Mouse (Mus musculus): ENCODE data around the gene Rhbdf2.
"Not testable (repeated sequence)": the region's sequence is repeated elsewhere in the genome, so short reads cannot be mapped to it uniquely, and the experiment has no call there.

Gene Rhbdf2

DNA sequence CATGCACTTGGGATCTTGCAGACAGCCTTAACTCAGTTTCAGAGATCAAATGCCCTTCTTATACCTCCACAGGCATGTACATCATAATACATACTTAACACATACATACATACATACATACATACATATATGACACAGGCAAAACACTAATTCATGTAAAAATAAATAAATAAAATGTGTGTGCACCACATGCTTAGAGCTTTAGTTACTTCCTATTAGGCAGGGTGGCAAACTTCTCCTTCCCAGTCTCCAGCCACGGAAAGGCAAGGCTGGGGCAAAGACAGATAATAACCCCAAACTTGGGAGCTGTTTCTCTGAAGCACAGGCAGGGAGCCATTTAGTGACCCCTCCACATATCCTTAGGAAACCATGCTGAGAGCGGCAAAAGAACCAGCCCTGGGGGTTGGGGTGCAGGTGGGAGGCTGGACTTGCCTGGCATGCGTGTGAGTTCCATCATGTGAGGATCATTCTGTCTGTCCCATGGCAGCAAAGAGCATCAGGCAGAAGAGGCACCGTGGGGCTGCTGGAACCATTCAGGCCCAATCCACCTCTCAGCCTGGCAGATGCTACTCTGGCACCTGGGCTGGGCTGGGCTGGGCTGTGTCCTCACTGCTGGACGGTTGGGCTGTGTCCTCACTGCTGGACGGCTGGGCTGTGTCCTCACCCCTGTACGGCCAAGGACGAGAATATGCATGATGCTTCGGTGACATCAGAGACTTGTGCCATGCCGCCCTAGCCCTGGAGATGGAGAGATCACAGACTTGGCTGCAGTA is at the start of gene Rhbdf2:
Gene Rhbdf2 (minus strand): TSS at position 721 of the 773 bp plus-strand sequence.
- no peak for DNase-seq (ENCODE audit: low read depth, low spot score)

DNA sequence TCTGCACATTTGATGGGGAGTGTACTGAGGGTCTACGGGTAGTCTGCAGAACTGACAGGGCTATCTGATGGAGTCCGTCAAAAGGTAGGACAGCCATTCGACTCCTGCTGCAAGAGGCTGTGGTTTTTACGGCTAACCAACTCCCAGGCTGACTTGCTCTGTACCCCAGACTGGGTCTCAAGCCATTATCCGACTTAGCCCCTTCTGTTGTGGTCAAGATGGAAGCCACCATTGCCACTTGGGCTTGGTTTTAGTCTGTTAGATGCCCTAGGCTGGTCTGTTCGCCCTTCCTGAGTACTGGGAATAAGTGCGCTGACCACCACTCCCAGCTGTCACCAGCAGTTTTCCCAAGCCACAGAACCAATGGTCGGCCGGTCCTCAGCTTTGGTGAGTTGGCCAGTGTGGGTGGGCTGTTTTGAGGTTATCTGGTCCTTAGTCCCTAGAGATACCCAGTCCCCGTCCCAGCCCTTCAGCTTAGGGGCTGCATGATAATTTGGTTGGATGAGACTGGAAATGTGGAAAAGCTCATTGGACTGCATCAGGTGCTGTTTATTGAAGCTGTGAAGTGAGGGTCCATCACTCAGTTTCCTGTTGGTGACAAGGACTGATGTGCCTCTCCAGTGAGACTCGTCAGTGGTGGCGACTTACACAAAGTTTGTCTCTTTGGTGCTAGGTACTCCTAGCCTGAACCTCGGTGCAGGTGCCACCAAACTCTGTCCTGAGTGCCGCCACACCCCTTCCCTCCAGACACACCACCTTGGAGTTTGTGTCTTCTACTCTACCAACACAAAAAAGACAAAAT is 49.6 kb upstream of the Rhbdf2 start:
- no peak for DNase-seq (ENCODE audit: low read depth, low spot score)

DNA sequence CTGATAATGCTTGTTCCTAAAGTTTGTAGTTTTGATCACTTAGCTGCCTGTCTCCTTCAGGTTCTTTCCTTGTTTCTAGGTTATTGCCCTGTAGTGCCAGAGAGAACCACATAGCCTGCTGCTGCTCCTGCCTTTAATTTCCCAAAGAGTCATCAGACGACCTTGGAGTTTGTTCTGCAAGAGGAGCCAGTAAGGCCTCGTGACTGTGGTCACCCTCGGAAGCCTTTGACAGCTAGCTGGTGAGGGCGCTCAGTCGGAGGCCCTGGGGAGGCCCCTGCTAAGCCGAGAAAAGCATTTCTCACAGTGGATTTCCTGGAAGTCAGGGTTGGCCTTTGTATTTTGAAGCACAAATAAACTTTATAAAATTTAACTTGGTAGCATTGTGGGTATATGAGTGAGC is 48.6 kb upstream of the Rhbdf2 start:
- DNase-seq (ENCODE audit: low read depth, low spot score): not testable (repeated sequence)

GRCm38 (mm10) chr11:116674616-116675379 is 48.0 kb upstream of the Rhbdf2 start:
- peak; percentile 38 for DNase-seq (ENCODE audit: low read depth, low spot score)

DNA sequence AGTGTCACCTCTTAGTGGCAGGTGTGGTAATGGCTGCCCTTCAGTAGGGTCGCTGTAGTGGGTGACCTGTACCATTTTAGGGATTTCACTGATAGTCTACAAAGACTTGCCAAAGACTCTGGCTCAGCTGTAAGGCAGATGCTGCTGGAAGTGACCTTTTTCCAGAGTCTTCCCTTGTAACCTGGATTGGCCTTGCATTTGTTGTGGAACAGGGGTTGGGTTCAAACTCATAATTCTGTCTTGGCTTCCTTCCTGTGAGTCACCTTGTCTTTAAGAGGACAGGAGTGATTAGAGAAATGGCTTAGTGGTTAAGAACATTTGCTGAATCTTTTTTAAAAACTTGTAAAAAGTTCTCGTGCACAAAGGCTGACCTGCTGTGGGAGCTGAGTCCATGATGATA is 46.6 kb upstream of the Rhbdf2 start:
- DNase-seq (ENCODE audit: low read depth, low spot score): no peak

- peak; percentile 64 for DNase-seq (ENCODE audit: low read depth, low spot score)
These were observed 45.8 kb upstream of the Rhbdf2 start for GRCm38 (mm10) chr11:116672595-116672994.

GRCm38 (mm10) chr11:116671845-116672434 is 45.1 kb upstream of the Rhbdf2 start:
- DNase-seq (ENCODE audit: low read depth, low spot score): no peak

DNA sequence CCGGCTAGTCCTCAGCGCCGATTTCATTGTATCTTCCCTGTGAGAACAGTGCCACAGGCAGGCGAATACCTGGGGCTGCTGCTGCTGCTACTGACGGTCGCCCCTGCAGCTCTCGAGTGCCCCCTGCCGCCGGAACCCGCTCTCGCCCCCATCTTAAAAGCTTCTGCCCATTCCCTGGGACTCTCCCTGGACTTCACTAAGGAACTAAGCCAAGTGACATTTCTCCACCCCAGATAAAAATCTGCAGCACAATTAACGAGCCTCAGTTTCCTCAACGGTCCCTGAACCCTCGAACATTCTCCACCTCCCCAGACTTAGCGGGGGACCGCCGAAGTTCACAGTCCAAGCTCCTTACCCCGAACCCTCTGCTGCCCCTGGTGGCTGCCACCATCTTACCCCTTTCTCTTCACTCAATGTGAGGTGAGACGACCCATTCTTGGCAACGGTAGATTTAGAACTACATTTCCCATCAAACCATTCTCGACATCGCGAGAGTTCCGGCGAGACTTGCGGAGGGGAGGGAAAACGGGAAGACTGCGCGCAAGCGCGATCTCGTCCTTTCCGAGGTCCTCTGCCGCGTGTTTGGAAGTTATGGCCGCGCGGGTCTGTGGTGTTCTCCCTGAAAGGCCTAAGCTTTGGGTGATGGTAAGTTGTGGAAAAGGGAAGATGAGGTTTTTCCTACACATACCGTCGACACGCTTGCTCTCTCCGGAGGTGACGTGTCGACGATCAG is 44.5 kb upstream of the Rhbdf2 start:
- DNase-seq (ENCODE audit: low read depth, low spot score): peak; percentile 99

DNA sequence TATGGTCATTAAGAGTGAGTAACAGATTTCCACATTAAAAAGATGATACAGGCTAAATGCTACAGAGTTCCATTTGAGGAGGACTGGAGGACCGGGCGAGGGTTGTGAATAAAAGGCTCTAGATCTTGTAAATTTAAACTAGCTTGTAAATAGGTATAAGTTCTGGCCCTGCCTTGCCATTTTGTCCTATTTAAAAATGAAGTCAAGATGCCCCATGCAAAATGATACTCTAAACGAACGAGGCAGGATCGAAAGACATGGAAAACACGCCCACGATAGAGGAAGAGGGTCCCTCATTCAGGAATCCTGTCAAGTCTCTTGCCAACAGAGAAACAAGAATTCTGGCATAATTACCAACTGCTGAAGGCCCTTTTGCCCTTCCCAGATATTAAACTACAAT is 43.6 kb upstream of the Rhbdf2 start:
- no peak for DNase-seq (ENCODE audit: low read depth, low spot score)

GRCm38 (mm10) chr11:116669787-116670365 is 43.1 kb upstream of the Rhbdf2 start:
- no peak for DNase-seq (ENCODE audit: low read depth, low spot score)

DNA sequence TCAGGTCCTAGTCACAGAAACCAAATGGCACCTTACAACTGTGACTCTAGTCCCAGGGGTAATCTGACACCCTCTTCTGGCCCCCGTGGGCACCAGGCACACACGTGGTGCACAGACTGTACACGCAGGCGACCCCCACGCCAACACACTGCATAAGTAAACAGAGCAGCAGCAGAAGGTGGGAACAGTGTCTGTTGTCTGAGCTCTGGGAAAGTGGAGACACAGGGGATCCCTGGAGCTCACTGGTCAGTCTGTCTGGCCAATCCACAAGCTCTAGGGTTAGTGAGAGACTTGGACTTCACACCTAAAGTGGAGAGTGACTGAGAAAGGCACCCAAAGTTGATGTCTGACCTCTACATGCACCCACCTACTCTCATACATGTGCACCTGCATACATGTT is 42.5 kb upstream of the Rhbdf2 start:
- DNase-seq (ENCODE audit: low read depth, low spot score): no peak

DNA sequence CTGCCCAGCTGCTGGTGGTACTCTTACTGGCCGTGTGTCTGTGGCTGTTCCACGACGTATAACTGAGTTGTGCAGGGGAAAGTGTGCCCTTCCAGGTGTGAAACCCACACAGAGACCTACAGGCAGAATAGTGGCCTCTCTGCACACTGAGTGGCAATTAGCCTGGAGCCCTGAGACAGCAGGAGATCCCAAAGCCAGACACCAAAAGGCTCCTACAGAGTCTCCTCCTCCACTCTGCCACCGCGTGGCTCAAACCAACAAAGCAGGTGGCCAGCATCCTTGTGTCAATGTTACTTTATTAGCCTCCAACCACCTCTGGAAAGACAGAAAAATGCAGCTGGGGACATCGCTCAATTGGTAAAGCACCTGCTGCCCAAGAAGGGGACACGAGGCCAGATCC is 42.0 kb upstream of the Rhbdf2 start:
- DNase-seq (ENCODE audit: low read depth, low spot score): no peak

GRCm38 (mm10) chr11:116668381-116668825 is 41.6 kb upstream of the Rhbdf2 start:
- no peak for DNase-seq (ENCODE audit: low read depth, low spot score)

DNA sequence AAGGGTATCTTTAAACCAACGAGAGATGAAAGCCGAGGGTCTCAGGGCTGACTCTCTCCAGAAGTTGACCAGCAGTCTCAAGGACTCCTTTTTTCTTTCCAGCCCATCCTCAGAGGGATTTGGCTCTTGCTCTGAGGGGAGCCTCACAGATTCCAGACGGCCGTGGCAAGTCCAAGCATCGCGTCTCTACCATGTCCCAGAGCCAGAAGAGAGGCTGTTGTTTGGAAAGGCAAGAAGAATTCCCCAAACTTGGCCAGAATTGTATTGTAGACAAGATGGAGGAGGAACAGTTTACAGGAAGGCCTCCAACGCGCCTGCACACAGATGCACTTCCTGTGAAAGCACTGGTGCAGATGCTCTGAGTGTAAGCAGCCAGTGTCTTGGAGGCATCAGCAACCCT is 41.1 kb upstream of the Rhbdf2 start:
- no peak for DNase-seq (ENCODE audit: low read depth, low spot score)

DNA sequence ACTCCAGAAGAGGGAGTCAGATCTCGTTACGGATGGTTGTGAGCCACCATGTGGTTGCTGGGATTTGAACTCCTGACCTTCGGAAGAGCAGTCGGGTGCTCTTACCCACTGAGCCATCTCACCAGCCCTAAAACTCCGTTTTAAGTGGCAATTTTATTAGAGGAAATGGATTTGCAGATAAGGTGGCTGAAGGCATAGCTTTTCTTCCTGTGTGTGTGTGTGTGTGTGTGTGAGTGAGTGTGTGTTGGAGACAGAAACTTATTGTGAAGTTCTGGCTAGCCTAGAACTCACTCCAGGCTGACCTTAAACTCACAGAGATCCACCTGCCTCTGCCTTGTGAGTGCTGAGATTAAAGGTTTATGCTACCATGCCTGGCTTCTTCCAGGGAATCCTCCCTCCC is 40.2 kb upstream of the Rhbdf2 start:
- not testable (repeated sequence) for DNase-seq (ENCODE audit: low read depth, low spot score)

GRCm38 (mm10) chr11:116666566-116666965 is 39.7 kb upstream of the Rhbdf2 start:
- peak; percentile 68 for DNase-seq (ENCODE audit: low read depth, low spot score)

DNA sequence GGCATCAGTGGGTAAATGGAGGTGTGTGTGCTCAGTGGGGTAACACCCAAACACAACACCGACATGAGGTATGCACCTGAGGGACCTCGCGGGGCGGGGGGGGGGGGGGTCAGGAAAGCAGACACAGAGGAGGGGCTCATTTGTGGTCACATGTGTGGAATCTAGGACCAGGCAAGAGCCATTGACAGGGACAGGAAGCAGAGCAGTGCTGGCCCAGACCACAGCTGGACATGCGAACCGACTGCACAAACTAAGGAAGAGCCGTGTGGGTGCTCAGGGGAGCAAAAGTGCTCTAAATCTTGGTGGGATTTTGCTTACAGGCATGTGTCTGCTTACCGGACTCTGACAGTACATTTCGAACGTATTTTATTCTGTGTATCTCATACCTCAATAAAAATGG is 38.5 kb upstream of the Rhbdf2 start:
- no peak for DNase-seq (ENCODE audit: low read depth, low spot score)

- no peak for DNase-seq (ENCODE audit: low read depth, low spot score)
These were observed 35.1 kb upstream of the Rhbdf2 start for GRCm38 (mm10) chr11:116661948-116662377.

GRCm38 (mm10) chr11:116661291-116661947 is 34.6 kb upstream of the Rhbdf2 start:
- no peak for DNase-seq (ENCODE audit: low read depth, low spot score)

DNA sequence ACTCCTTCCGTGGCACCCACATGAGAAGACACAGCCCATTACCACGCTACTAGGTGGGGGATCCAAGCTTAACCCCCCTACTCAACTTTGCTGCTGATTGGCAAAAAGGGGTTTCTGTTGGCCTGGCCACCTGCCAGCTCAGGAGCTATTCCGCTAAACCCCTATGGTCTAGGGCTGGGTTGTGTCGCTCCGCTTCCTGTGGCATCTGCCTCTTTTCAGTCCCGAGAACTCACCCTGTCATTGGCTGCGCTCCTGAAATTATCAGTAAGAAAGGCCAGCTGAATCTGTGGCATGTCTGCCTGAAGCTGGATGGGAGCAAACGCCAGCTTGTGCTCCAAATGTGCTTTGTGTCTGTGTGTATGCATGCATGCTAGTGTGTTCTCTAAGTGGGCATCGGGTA is 33.4 kb upstream of the Rhbdf2 start:
- DNase-seq (ENCODE audit: low read depth, low spot score): no peak

All from 3T3-L1 (cell line).